Mouse (Mus musculus): ENCODE measurements around the gene Celsr3. TPM values are rescaled to one million over a fixed set of nuclear protein-coding genes. Genes with fewer than 3 reads are reported as not detected.
A peak's percentile ranks its signal among the peaks of the same experiment; 100 is the strongest.

The Celsr3 gene
- total RNA-seq, 2 experiments from 2014 or later = 0.07 TPM

DNA sequence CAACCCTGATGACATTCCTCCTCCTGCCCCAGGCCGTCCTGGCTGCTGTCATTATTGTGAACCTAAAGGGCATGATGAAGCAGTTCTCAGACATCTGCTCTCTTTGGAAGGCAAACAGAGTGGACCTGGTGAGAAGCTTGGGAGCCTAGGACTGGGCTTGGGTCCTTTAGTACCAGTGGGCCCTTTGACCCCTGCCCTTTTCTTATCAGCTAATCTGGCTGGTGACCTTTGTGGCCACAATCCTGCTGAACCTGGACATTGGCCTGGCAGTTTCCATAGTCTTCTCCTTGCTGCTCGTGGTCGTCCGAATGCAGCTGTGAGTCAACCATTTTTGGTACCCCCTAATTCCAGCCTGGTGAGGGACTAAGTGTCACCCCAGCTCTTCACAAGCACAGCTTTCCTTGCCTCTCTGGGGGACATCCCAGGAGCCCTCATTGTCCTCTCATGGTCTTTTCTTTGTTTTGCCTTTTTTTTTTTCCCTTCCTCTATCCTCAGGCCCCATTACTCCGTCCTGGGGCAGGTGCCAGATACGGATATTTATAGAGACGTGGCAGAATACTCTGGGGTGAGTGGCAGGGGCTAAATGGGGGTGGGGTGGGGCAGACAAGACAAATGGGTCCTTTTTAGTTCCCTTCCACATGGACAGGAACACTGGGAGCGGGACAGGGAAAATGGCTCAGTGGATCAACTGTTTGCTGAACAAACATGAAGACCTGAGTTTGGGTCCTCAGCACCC, 32.8 kb downstream of the Celsr3 start:
- peak; percentile 48 for DNase-seq

Small RNAs within 50 kb of the gene (microRNA-seq; reads per million reads assigned to microRNA genes)
- gene Gm23156 = 0 reads per million in 2 experiments

Other genes with a start within 250 kb of the Celsr3 start
- gene Wdr6, start 247.6 kb upstream of the Celsr3 start, total RNA-seq (2021) = 10 to 100 TPM; 36.6 to 40.0 TPM
- 10 to 100 TPM; 13.2 to 13.4 TPM for gene P4htm, start 228.7 kb upstream of the Celsr3 start, total RNA-seq (2021)
- 10 to 100 TPM; 60.7 to 76.7 TPM for gene Arih2, start 176.9 kb upstream of the Celsr3 start, total RNA-seq (2021)
- 100 to 1,000 TPM; 206 to 213 TPM for gene Slc25a20, start 164.2 kb upstream of the Celsr3 start, total RNA-seq (2021)
- gene Prkar2a, start 137.0 kb upstream of the Celsr3 start, total RNA-seq (2021) = 10 to 100 TPM; 74.0 to 79.7 TPM
- gene Ip6k2, start 42.5 kb upstream of the Celsr3 start, total RNA-seq (2021) = 10 to 100 TPM; 43.7 to 48.5 TPM
- gene Nckipsd, start 18.0 kb upstream of the Celsr3 start, total RNA-seq (2021) = 1 to 10 TPM; 8.1 to 8.2 TPM
- gene Slc26a6, start 27.0 kb downstream of the Celsr3 start, total RNA-seq (2021) = 10 to 100 TPM in 1 of 2 experiments, 1 to 10 TPM in 1; 8.4 to 10.1 TPM
- not detected for gene Tmem89, start 88.3 kb downstream of the Celsr3 start, total RNA-seq (2021)
- gene Uqcrc1, start 110.3 kb downstream of the Celsr3 start, total RNA-seq (2021) = 1,000 to 10,000 TPM; 1,397 to 1,461 TPM
- gene Col7a1, start 127.3 kb downstream of the Celsr3 start, total RNA-seq (2021) = 1 to 10 TPM in 1 of 2 experiments, under 1 TPM in 1; 0.81 to 1.3 TPM
- not detected for gene Ucn2, start 159.7 kb downstream of the Celsr3 start, total RNA-seq (2021)
- 1 to 10 TPM; 3.4 TPM for gene Pfkfb4, start 165.5 kb downstream of the Celsr3 start, total RNA-seq (2021)
- 10 to 100 TPM; 48.2 to 50.4 TPM for gene Shisa5, start 212.2 kb downstream of the Celsr3 start, total RNA-seq (2021)
- 1 to 10 TPM; 9.1 to 9.3 TPM for gene Trex1, start 233.4 kb downstream of the Celsr3 start, total RNA-seq (2021)
- gene Atrip, start 247.8 kb downstream of the Celsr3 start, total RNA-seq (2021) = 10 to 100 TPM; 10.4 to 11.1 TPM

Measured in heart, postnatal 4 days (tissue).